Mouse (Mus musculus) G1E (cell line): ENCODE measurements around the gene Nemp1.

ENCODE experiments used
- CTCF ChIP-seq: IDR thresholded peaks from 2 replicates; pipeline ENCODE4 v1.5.1; 2012; ENCODE audit warnings: low read depth, low read length, inconsistent platforms, mixed read lengths
- GATA1 ChIP-seq: IDR thresholded peaks from 2 replicates; pipeline ENCODE4 v1.6.1; 2012; ENCODE audit warnings: borderline replicate concordance, low read length, inconsistent platforms, mixed read lengths
- GATA2 ChIP-seq: IDR thresholded peaks from 2 replicates; pipeline ENCODE4 v1.6.1; 2012; ENCODE audit warnings: low read depth, low read length, inconsistent platforms, borderline replicate concordance
- POLR2AphosphoS5 ChIP-seq: IDR thresholded peaks from 2 replicates; pipeline ENCODE4 v1.6.1; 2012; ENCODE audit warnings: low read depth, low read length, inconsistent platforms; ENCODE audit not compliant: insufficient replicate concordance
- TAL1 ChIP-seq: conservative IDR thresholded peaks from 2 replicates; pipeline ENCODE4 v1.6.1; 2012; ENCODE audit warnings: low read depth, low read length, inconsistent platforms, mixed read lengths

- TF ChIP-seq CTCF (no peak), POLR2AphosphoS5 (no peak), TAL1 (no peak), GATA1 (no peak), GATA2 (no peak)
Measured at GRCm38 (mm10) chr10:127708850-127709370, 42.2 kb downstream of the Nemp1 start.
